Mouse (Mus musculus): ENCODE data around the gene Tpcn2. TPM values are rescaled to one million over a fixed set of nuclear protein-coding genes. Genes with fewer than 3 reads are reported as not detected.

The Tpcn2 gene
- polyA plus RNA-seq, 1 experiment from 2014 or later, result 0.86 TPM

DNA sequence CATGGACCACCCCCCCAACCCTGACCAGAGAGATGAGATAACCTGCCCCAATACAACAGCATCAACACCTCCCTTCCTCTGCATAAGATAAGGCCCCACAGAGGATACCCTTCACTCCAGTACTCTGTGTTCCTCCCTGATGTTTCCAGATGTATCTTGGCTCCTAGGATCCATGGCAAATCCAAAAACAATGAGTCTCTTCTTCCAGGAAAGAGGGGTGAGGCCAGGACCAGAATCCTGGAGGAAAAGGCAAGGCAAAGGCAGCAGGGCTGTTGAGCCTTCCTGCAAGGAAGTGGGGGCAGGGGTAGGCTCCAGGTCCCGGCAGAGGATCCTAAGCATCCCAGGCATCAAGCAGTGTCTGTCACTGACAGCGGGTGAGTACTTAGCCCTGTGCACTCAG lies 62.5 kb downstream of the Tpcn2 start:
- no peak overlapping the region for H3K9ac ChIP-seq (ENCODE audit: low read length)
- WGBS, result 86% methylated on average over 2 of the region's 2 CpGs
- no peak overlapping the region for H3K27ac ChIP-seq (ENCODE audit: low read depth, low read length)
- H3K4me3 ChIP-seq (ENCODE audit: low read depth, low read length), result no peak overlapping the region
- no peaks in the 10 kb centered on the region for H3K36me3 ChIP-seq (ENCODE audit: control insufficient read depth, insufficient read depth, low read length)
- no peaks in the 10 kb centered on the region for H3K9me3 ChIP-seq (replicated peaks; ENCODE audit: control insufficient read depth, low read length)
- no peak overlapping the region for H3K4me2 ChIP-seq (ENCODE audit: low read length)
- H3K27me3 ChIP-seq (replicated peaks; ENCODE audit: control insufficient read depth, insufficient read depth, low read length), result no peaks in the 10 kb centered on the region
- no peak for ATAC-seq
- DNase-seq (ENCODE audit: low spot score), result no peak
- no peaks in the 10 kb centered on the region for H3K4me1 ChIP-seq (ENCODE audit: control insufficient read depth, insufficient read depth, low read length)

DNA sequence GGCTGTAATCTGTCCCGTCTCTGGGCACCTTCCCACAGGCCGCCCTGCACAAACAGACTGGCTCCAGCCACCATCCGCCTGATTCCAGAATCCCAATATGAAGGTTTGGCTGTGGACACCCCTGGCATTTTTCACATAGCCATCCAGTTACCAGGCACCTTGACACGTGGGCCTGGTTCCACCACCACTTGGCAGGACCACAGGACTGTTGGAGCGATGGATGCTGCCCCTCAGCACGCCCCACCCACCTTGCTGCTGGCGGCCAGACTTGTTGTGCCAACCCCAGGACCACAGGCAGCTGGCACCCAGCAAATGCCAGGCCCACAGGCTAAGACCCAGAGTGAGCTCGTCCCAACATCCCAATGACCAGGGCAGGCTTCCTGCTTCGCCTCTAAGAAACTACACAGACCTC lies 64.4 kb downstream of the Tpcn2 start:
- Histone ChIP-seq H3K36me3 (ENCODE audit: control insufficient read depth, insufficient read depth, low read length) (no peaks in the 10 kb centered on the region), H3K4me2 (ENCODE audit: low read length) (no peak overlapping the region), H3K27me3 (replicated peaks; ENCODE audit: control insufficient read depth, insufficient read depth, low read length) (no peaks in the 10 kb centered on the region), H3K9me3 (replicated peaks; ENCODE audit: control insufficient read depth, low read length) (no peaks in the 10 kb centered on the region), H3K27ac (ENCODE audit: low read depth, low read length) (no peak overlapping the region), H3K4me1 (ENCODE audit: control insufficient read depth, insufficient read depth, low read length) (no peaks in the 10 kb centered on the region), H3K9ac (ENCODE audit: low read length) (no peak overlapping the region), H3K4me3 (ENCODE audit: low read depth, low read length) (no peak overlapping the region)
- 89% methylated on average over 9 of the region's 9 CpGs for WGBS
- ATAC-seq (no peak), DNase-seq (ENCODE audit: low spot score) (no peak)

DNA sequence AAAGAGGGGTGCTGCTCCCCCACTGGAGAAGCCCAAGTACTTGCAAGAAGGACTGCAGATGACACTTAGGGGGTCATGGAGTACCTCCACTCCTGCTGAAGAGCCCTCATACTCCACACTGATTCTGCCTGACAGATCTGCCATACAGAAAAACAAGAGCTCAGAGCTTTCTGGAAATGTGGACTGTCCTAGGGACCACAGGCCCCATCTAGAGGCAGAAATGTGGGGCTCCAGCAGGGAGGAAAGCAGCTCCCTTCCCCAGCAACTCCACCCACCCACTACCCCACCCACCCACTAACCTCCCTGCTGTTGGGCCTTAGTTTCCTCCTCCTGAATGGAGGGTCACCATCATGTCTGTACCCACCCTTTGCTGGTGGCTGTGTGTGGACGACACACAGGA lies 67.2 kb downstream of the Tpcn2 start:
- DNase-seq (ENCODE audit: low spot score) (no peak), ATAC-seq (no peak)
- Histone ChIP-seq H3K27me3 (replicated peaks; ENCODE audit: control insufficient read depth, insufficient read depth, low read length) (no peaks in the 10 kb centered on the region), H3K4me3 (ENCODE audit: low read depth, low read length) (no peak overlapping the region), H3K9ac (ENCODE audit: low read length) (no peak overlapping the region), H3K27ac (ENCODE audit: low read depth, low read length) (no peak overlapping the region), H3K4me2 (ENCODE audit: low read length) (no peak overlapping the region), H3K4me1 (ENCODE audit: control insufficient read depth, insufficient read depth, low read length) (peaks cover 5% of the 10 kb centered on the region), H3K9me3 (replicated peaks; ENCODE audit: control insufficient read depth, low read length) (no peaks in the 10 kb centered on the region), H3K36me3 (ENCODE audit: control insufficient read depth, insufficient read depth, low read length) (no peaks in the 10 kb centered on the region)
- 46% methylated on average over 1 of the region's 1 CpGs for WGBS

DNA sequence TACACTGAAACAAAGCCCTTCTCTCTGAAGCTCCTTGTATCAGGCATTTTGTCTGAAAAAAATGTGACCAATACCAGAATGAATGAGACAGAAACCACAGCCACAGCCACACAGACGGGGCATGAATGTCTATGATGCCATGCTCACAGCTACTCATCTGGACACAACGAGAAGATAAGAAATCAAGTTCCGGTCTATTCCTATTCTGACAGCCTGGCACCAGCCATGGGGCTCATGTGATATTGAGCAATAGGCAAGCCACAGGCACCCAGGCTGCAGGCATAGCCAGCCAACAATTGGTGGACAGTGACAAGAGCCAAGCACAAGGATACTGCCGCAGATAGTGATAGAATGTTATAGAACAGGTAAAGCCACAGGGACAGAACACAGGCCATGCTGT lies 68.3 kb downstream of the Tpcn2 start:
- no peaks in the 10 kb centered on the region for H3K36me3 ChIP-seq (ENCODE audit: control insufficient read depth, insufficient read depth, low read length)
- no peaks in the 10 kb centered on the region for H3K9me3 ChIP-seq (replicated peaks; ENCODE audit: control insufficient read depth, low read length)
- DNase-seq (ENCODE audit: low spot score) (no peak), ATAC-seq (no peak)
- H3K4me3 ChIP-seq (ENCODE audit: low read depth, low read length), result no peak overlapping the region
- H3K4me2 ChIP-seq (ENCODE audit: low read length), result no peak overlapping the region
- 82% methylated on average over 4 of the region's 4 CpGs for WGBS
- H3K27me3 ChIP-seq (replicated peaks; ENCODE audit: control insufficient read depth, insufficient read depth, low read length), result no peaks in the 10 kb centered on the region
- H3K9ac ChIP-seq (ENCODE audit: low read length), result no peak overlapping the region
- no peak overlapping the region for H3K27ac ChIP-seq (ENCODE audit: low read depth, low read length)
- peaks cover 10% of the 10 kb centered on the region for H3K4me1 ChIP-seq (ENCODE audit: control insufficient read depth, insufficient read depth, low read length)

DNA sequence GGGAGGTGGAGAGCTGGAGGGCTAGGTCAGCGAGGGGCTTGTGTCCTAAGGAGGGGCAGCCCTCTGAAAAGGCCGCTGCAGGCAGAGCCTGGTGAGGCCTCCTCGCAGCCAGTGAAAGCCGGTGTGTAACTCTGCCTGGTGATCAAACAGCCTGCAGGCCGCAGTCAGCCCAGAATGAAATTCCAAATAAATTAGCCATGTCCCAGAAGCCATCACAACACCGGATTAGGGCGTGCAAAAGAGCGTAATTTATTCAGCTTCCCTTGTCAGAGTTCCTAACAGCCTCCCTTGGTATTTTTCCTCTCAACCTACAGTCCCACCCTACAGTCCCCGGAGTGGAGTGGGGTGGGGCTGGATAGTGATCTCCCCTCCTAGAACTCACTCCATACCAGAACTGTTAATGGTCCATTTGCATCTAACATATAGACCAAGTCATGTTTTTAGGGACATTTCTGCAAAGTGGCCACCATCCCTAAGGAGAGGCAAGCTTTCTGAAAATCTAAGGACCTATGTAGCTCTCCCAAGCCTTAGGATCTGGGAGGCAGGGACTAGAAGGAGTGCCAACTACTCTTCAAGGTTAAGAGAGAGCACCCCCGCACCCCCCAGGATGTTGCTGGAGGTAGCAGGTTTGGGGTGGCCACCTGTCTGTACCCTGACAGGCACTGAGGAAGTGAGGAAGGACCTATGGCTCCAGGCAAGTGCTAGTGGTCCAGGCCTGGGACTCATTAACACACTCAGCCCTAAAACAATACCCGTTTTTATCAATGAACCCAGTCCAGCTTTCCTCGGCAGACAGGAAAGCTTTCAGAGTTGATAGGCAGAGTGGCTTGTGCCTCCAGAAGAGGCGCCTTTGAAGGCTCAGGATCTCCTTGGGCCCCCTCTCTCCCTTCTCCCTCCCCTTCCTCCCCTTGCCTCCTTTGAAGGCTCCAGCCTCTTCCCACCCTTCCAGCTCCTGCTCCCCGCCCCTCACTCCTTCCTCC lies 71.8 kb downstream of the Tpcn2 start:
- DNase-seq (ENCODE audit: low spot score), result peak; percentile 81
- Histone ChIP-seq H3K36me3 (ENCODE audit: control insufficient read depth, insufficient read depth, low read length) (no peaks in the 10 kb centered on the region), H3K27ac (ENCODE audit: low read depth, low read length) (peak overlapping the region; percentile 83), H3K9me3 (replicated peaks; ENCODE audit: control insufficient read depth, low read length) (no peaks in the 10 kb centered on the region), H3K4me1 (ENCODE audit: control insufficient read depth, insufficient read depth, low read length) (peaks cover 18% of the 10 kb centered on the region), H3K9ac (ENCODE audit: low read length) (peak overlapping the region; percentile 47; the same call in 1 of the 2 replicates), H3K4me2 (ENCODE audit: low read length) (no peak overlapping the region), H3K4me3 (ENCODE audit: low read depth, low read length) (no peak overlapping the region), H3K27me3 (replicated peaks; ENCODE audit: control insufficient read depth, insufficient read depth, low read length) (no peaks in the 10 kb centered on the region)
- peak; percentile 84 for ATAC-seq
- 5% methylated on average over 14 of the region's 14 CpGs for WGBS

DNA sequence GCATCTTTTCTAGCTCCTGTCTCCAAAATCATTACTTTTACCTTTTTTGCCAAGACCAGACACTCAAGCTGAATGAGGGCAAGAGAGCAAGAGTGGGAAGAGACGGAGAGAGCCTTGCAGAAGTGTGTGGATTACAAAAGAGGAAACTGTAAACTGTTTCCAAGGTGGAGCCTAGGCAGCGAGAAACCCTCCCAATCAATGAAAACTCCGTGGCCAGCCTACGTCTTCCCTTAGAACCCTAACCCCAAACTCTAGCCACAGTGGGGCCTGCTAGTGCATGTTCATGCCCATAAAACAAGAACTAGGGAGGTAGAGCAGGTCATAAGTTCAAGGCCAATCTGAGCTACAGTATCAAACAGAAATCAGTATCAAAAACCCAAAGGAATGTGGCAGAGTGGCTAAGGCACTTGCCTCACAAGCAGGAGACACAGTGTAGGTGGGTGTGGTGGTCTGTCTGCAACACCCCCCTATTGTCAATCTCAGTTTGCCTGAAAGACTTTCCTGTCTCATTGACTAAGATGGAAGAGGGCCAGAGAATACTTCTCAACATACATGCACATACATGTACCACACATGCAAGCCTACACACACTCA lies 73.2 kb downstream of the Tpcn2 start:
- Histone ChIP-seq H3K27me3 (replicated peaks; ENCODE audit: control insufficient read depth, insufficient read depth, low read length) (no peaks in the 10 kb centered on the region), H3K9ac (ENCODE audit: low read length) (no peak overlapping the region), H3K4me3 (ENCODE audit: low read depth, low read length) (no peak overlapping the region), H3K9me3 (replicated peaks; ENCODE audit: control insufficient read depth, low read length) (no peaks in the 10 kb centered on the region), H3K4me2 (ENCODE audit: low read length) (no peak overlapping the region), H3K4me1 (ENCODE audit: control insufficient read depth, insufficient read depth, low read length) (peaks cover 29% of the 10 kb centered on the region), H3K36me3 (ENCODE audit: control insufficient read depth, insufficient read depth, low read length) (no peaks in the 10 kb centered on the region), H3K27ac (ENCODE audit: low read depth, low read length) (no peak overlapping the region)
- DNase-seq (ENCODE audit: low spot score) (no peak), ATAC-seq (no peak)
- 59% methylated on average over 4 of the region's 4 CpGs for WGBS

DNA sequence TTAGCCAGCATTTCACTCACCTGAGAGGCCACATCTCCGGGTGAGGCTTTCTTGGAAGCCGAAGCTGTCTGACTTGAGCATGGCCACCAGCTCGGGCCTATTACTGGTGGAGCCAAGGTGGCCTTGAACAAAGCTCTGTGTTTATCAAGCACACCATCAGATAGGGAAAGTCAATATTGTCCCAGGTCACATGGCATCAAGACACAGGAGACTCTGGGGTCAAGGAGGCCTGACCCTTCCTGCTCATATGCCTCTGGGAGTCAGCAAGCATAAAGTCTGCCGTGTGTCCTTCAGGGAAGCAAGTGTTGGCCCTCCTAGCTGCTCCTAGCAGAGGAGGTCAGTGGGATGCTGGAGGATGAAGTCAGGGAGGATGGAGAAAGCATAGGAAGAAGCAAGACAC lies 75.8 kb downstream of the Tpcn2 start, which contains the start of gene 1810010D01Rik:
1810010D01Rik (minus strand) TSS at position 114 of the 400 bp plus-strand sequence.
- Histone ChIP-seq H3K4me3 (ENCODE audit: low read depth, low read length) (no peak within 1 kb of the TSS), H3K36me3 (ENCODE audit: control insufficient read depth, insufficient read depth, low read length) (no peaks in the 10 kb centered on the region), H3K4me2 (ENCODE audit: low read length) (no peak within 1 kb of the TSS), H3K9me3 (replicated peaks; ENCODE audit: control insufficient read depth, low read length) (no peaks in the 10 kb centered on the region), H3K4me1 (ENCODE audit: control insufficient read depth, insufficient read depth, low read length) (peaks cover 32% of the 10 kb centered on the region), H3K27ac (ENCODE audit: low read depth, low read length) (peak within 1 kb of the TSS; percentile 97), H3K9ac (ENCODE audit: low read length) (peak within 1 kb of the TSS; percentile 66), H3K27me3 (replicated peaks; ENCODE audit: control insufficient read depth, insufficient read depth, low read length) (no peaks in the 10 kb centered on the region)
- 93% methylated on average over 4 of the region's 4 CpGs for WGBS
- DNase-seq (ENCODE audit: low spot score) (no peak), ATAC-seq (no peak)

DNA sequence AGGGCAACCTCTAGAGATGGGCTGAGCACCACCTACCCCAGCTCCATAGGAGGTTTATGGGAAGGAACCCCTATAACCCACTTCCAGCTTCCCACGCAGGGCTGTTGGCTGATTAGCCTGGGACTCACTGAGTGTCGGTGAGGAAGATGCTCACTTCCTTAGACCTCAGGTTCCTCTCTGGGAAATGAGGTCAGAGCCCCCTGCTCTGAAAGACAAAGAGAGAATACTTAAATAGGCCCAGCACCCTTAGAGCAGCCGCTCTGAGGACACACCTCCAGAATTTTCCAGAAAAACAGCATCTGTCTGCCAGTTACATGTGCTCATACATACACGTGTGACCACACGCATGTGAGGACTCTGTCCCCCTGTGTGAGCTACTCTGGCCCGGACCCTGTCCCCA lies 77.0 kb downstream of the Tpcn2 start:
- Histone ChIP-seq H3K36me3 (ENCODE audit: control insufficient read depth, insufficient read depth, low read length) (no peaks in the 10 kb centered on the region), H3K4me2 (ENCODE audit: low read length) (peak overlapping the region; percentile 34)

More for the DNA sequence above, 77.0 kb downstream of the Tpcn2 start:
- H3K4me3 ChIP-seq (ENCODE audit: low read depth, low read length), result no peak overlapping the region
- peak overlapping the region; percentile 97 for H3K27ac ChIP-seq (ENCODE audit: low read depth, low read length)
- DNase-seq (ENCODE audit: low spot score) (no peak), ATAC-seq (no peak)
- no peaks in the 10 kb centered on the region for H3K9me3 ChIP-seq (replicated peaks; ENCODE audit: control insufficient read depth, low read length)
- WGBS, result 32% methylated on average over 6 of the region's 6 CpGs
- H3K9ac ChIP-seq (ENCODE audit: low read length), result peak overlapping the region; percentile 66
- H3K4me1 ChIP-seq (ENCODE audit: control insufficient read depth, insufficient read depth, low read length), result peaks cover 28% of the 10 kb centered on the region
- no peaks in the 10 kb centered on the region for H3K27me3 ChIP-seq (replicated peaks; ENCODE audit: control insufficient read depth, insufficient read depth, low read length)
